Mouse (Mus musculus) liver, embryonic 12.5 days (tissue): Measurements from ENCODE around the gene Sorbs2. TPM values are rescaled to one million over a fixed set of nuclear protein-coding genes. Genes with fewer than 3 reads are reported as not detected.

Experiments
- ATAC-seq: fragments of 200-750 bp; cut with Nextera tagmentation; 2 replicates; pipeline ENCODE4 v1.8.0; 2017; ENCODE audit warnings: moderate number of reproducible peaks, mild to moderate bottlenecking, moderate library complexity
- H3K27ac ChIP-seq: fragments of 300-500 bp; sonication (generic); 2 replicates; pipeline ENCODE4 v1.5.1; 2016; ENCODE audit warnings: mild to moderate bottlenecking
- H3K27me3 ChIP-seq: fragments of 300-500 bp; sonication (generic); replicated peaks from 2 replicates; pipeline ENCODE4 v1.6.1; 2016; ENCODE audit warnings: mild to moderate bottlenecking, moderate library complexity
- H3K36me3 ChIP-seq: fragments of 300-500 bp; sonication (generic); 2 replicates; pipeline ENCODE4 v1.6.1; 2016; ENCODE audit warnings: mild to moderate bottlenecking, moderate library complexity
- H3K4me1 ChIP-seq: fragments of 300-500 bp; sonication (generic); 2 replicates; pipeline ENCODE4 v1.6.1; 2016
- H3K4me2 ChIP-seq: fragments of 300-500 bp; sonication (generic); 2 replicates; pipeline ENCODE4 v1.6.1; 2016; ENCODE audit warnings: mild to moderate bottlenecking, moderate library complexity
- H3K4me3 ChIP-seq: fragments of 300-500 bp; sonication (generic); 2 replicates; pipeline ENCODE4 v1.5.1; 2016; ENCODE audit warnings: mild to moderate bottlenecking, moderate library complexity
- H3K9ac ChIP-seq: fragments of 300-500 bp; sonication (generic); 2 replicates; pipeline ENCODE4 v1.6.1; 2016; ENCODE audit warnings: mild to moderate bottlenecking, moderate library complexity
- H3K9me3 ChIP-seq: fragments of 300-500 bp; sonication (generic); replicated peaks from 2 replicates; pipeline ENCODE4 v1.6.1; 2016; ENCODE audit warnings: mild to moderate bottlenecking, moderate library complexity
- WGBS: fragments of 180-500 bp; shearing (Covaris S2); methylation state at CpG from one replicate; pipeline ENCODE4 v1.1.7; 2016; ENCODE audit not compliant: insufficient replicate concordance; 5-methylcytosine and 5-hydroxymethylcytosine counted together
- polyA plus RNA-seq: library from polyadenylated mRNA; unstranded; fragments of >200 nt; fragmentation: Nextera tagmentation; extraction: Ambion mirVana; gene quantifications from 2 replicates; pipeline ENCODE4 v1.2.1, GENCODE M21; 2016

The Sorbs2 gene
- polyA plus RNA-seq, 1 experiment from 2014 or later = 3.6 TPM

DNA sequence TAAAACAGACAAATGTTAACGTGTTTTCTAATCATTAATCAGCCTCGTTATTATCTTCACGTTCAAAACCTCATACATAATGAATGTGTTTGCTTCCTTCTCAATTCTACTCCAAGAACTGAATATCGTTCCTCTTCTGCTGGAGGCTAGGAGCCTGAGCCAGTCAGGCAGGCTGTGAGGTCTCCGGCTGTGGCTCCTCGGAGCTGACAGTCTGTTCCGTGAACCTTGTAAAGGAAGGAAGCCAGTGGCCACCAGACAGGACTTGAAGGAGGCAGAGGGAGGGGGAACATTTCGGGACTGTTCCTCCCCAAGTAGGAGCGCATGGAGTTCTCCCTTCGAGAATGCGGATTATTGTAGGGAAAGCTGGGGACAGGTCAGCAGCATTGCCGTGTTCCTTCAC, 153.0 kb downstream of the Sorbs2 start:
- H3K36me3 ChIP-seq = no peaks in the 10 kb centered on the region
- WGBS = 39% methylated on average over 12 of the region's 12 CpGs
- ATAC-seq = no peak
- H3K27me3 ChIP-seq = no peaks in the 10 kb centered on the region
- H3K27ac ChIP-seq = no peak overlapping the region
- H3K4me3 ChIP-seq = no peak overlapping the region
- no peaks in the 10 kb centered on the region for H3K9me3 ChIP-seq
- no peak overlapping the region for H3K4me2 ChIP-seq
- no peak overlapping the region for H3K9ac ChIP-seq
- no peaks in the 10 kb centered on the region for H3K4me1 ChIP-seq

DNA sequence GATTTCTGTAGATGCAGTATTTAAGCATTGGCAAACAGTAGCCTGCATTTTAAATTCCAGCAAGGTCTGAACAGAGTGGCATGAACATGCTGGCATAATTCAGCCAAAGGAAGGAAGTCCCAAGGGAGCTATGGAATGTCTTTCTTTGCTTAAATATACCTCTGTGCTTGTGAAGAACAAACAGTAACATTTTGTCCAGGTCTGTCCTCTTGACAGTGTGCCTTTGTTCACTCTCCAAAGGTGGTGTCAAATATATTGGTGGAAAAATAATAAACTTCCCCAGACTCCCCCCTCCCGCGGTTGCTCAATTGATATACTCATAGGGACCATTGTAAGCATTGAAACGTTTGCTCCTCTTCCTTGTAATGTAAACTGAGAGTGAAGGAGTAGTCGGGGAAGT, 154.0 kb downstream of the Sorbs2 start:
- no peak overlapping the region for H3K27ac ChIP-seq
- ATAC-seq = no peak

DNA sequence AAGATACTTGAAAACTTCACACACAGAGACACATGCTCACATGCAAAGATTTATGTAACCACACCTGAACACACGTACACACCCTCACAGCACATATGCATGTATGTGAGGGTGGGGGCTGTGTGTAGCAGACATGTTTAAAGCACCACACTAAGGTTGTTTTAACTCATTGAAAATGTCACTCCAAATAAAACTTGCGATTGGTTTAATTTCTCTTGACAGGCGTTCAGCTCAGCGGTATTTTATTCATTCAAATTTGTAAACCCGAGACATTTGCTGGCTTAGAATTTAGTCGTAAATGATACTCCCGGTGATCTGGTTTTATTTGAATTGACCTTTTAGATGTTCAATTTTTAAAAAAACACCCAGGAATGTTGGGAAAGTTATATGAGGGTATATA, 158.6 kb downstream of the Sorbs2 start:
- Histone ChIP-seq H3K27me3 (no peaks in the 10 kb centered on the region), H3K9ac (no peak overlapping the region), H3K4me2 (no peak overlapping the region), H3K4me3 (no peak overlapping the region), H3K9me3 (no peaks in the 10 kb centered on the region), H3K4me1 (no peaks in the 10 kb centered on the region), H3K36me3 (no peaks in the 10 kb centered on the region), H3K27ac (no peak overlapping the region)
- ATAC-seq = no peak
- WGBS = 79% methylated on average over 7 of the region's 7 CpGs

More for the DNA sequence above, 154.0 kb downstream of the Sorbs2 start:
- Histone ChIP-seq H3K4me1 (no peaks in the 10 kb centered on the region), H3K36me3 (no peaks in the 10 kb centered on the region), H3K4me2 (no peak overlapping the region), H3K9ac (no peak overlapping the region), H3K4me3 (no peak overlapping the region), H3K27me3 (no peaks in the 10 kb centered on the region), H3K9me3 (no peaks in the 10 kb centered on the region)
- 64% methylated on average over 4 of the region's 4 CpGs for WGBS

DNA sequence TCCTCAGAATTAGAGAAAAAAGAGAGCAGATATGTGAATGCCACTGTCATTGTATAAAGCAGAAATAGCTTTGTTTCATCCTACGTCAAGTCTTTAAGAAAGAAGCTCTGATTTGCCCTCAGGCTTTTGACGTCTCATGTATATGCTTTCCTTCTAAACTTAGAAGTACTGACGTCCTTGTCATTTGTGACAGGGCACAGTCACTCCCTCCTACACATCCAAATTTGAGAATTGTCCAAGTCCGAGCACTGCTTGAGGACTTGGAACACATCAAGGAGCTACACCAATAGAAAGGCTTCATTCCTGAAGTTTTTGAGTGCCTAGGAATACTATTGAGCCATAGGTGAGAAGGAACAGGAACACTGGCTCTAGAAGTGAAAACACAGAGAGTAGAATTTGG, 165.6 kb downstream of the Sorbs2 start:
- no peak for ATAC-seq
- Histone ChIP-seq H3K4me1 (no peaks in the 10 kb centered on the region), H3K9ac (no peak overlapping the region), H3K36me3 (no peaks in the 10 kb centered on the region), H3K27me3 (no peaks in the 10 kb centered on the region), H3K4me3 (no peak overlapping the region), H3K9me3 (no peaks in the 10 kb centered on the region), H3K27ac (no peak overlapping the region), H3K4me2 (no peak overlapping the region)
- WGBS = 68% methylated on average over 4 of the region's 4 CpGs

DNA sequence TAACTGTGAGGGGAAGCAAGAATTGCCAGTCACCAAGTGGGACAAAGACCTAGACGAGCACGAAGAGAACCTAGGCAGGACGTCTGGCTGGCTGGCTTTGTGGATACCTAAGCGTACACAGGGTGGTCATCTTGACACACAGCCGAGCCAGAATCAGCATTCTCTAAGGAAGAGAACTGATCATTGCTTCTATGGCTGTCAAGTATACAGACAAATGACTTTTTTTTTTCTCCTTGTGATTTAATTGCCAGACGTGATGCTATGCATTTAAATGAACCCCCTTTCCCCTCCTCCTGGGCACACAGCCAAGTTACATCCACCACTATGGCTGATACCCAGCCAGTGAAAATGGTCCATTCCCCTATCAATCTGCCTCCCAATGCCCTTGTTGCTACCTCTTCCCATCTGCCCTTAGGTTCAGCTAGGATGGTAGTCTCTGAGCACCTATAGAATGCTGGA, 168.3 kb downstream of the Sorbs2 start:
- no peaks in the 10 kb centered on the region for H3K27me3 ChIP-seq
- no peaks in the 10 kb centered on the region for H3K36me3 ChIP-seq
- H3K4me2 ChIP-seq = no peak overlapping the region
- H3K4me1 ChIP-seq = no peaks in the 10 kb centered on the region
- no peak overlapping the region for H3K4me3 ChIP-seq
- no peak for ATAC-seq
- H3K9ac ChIP-seq = no peak overlapping the region
- 65% methylated on average over 6 of the region's 6 CpGs for WGBS
- H3K9me3 ChIP-seq = no peaks in the 10 kb centered on the region
- H3K27ac ChIP-seq = no peak overlapping the region

DNA sequence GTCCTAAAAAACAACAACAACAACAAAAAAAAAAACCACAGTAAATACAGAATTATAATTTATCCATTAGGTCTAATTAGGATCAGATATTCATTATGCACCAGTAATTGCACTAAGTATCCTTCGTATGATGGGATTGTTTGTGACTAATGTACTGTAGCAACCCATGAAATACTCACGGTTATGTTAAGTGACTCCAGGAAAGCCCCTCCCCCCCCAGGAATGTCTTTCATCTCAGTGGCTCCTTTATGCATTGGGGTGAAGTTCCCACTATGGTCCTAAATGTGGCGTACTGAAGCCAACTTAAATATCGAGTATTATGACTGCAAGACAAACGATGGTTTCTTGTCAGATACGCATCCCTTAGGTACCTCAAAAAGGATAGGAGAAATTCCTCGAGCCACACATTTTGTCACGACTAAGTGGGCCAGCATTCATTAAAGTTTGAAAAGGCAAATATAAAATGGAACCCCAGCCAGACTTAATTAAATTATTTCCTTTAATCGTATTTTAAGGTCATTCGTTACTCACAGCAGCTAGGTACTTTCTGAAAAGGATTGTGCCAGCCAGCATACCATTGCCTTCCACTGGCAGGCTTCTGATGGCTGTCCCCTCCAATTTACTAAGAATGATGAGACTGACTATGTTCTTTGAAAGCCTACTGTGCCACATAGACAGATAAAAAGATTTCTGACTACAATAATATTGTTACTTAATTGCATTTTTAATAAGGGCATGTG, 169.7 kb downstream of the Sorbs2 start:
- H3K4me3 ChIP-seq = no peak overlapping the region
- no peak for ATAC-seq
- no peak overlapping the region for H3K27ac ChIP-seq
- no peaks in the 10 kb centered on the region for H3K9me3 ChIP-seq
- H3K9ac ChIP-seq = no peak overlapping the region
- 64% methylated on average over 10 of the region's 10 CpGs for WGBS
- no peaks in the 10 kb centered on the region for H3K4me1 ChIP-seq
- no peaks in the 10 kb centered on the region for H3K27me3 ChIP-seq
- no peak overlapping the region for H3K4me2 ChIP-seq
- no peaks in the 10 kb centered on the region for H3K36me3 ChIP-seq

DNA sequence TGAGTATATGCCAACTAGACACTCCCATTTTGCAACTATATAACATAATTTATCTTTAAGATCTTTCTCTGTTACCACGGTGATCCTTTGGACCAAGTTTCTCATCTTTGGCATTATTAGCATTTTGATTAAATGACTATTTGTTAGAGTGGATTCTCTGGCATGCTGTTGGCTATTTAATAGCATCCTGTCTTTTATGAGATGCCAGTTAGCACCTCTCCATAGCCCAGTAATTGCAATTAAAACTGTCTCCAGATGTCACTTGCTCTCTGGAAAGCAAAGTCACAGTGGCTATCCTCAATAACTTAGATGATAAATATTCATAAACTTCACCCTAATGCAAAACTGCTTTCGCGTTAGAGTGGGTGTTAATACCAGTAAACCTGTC, 170.3 kb downstream of the Sorbs2 start:
- Histone ChIP-seq H3K4me1 (no peaks in the 10 kb centered on the region), H3K27ac (no peak overlapping the region), H3K9ac (no peak overlapping the region), H3K4me2 (no peak overlapping the region), H3K4me3 (no peak overlapping the region), H3K27me3 (no peaks in the 10 kb centered on the region), H3K9me3 (no peaks in the 10 kb centered on the region), H3K36me3 (no peaks in the 10 kb centered on the region)
- WGBS = 72% methylated on average over 3 of the region's 3 CpGs
- ATAC-seq = no peak

DNA sequence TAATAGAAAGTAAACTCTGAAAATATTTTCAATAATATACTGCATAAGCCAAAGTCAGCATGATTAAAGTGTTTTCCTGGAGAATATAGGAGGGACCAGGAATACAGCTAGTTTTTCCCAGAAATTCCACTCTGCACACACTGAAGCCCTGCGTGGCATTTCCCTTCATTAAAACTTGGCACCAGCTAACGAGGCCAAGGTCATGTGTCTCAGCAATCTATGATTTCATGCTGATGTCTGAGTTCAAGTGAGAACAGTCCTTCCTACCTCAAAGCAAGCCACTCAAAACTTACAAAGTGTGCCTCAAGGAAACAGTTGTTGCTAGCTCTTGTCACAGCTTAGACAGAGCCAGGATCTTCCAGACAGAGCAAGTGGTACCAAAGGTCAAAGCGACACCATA, 173.6 kb downstream of the Sorbs2 start:
- no peaks in the 10 kb centered on the region for H3K36me3 ChIP-seq
- WGBS = 61% methylated on average over 3 of the region's 3 CpGs
- no peak for ATAC-seq

DNA sequence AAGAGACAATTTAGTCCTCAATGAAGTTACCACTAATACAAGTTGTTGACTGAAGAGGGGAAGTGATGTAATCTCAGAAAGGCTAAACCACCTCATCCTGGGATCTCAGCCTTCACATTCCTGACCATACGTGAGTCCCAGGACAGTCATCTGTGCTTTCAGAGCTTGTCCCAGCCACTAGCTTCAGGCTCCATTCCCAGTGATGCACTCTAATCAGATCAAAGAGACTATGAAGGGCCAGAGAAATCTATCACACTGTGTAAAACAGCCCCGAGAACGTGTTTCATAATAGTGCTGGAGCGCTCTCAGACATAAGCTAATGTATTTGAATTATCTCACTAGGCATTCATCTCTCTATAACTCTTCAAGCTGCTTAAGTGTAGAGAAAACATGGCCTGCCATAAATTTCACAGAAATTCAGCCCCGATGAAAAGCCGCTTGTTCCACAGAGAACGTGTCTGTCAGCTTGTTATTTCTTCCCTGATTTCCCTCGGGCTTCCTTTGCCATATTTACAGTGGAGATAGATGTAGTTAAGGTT, 175.3 kb downstream of the Sorbs2 start:
- Histone ChIP-seq H3K27ac (no peak overlapping the region), H3K4me1 (no peaks in the 10 kb centered on the region), H3K4me3 (no peak overlapping the region), H3K36me3 (no peaks in the 10 kb centered on the region), H3K4me2 (no peak overlapping the region), H3K27me3 (no peaks in the 10 kb centered on the region), H3K9me3 (no peaks in the 10 kb centered on the region), H3K9ac (no peak overlapping the region)
- ATAC-seq = no peak
- WGBS = 72% methylated on average over 8 of the region's 8 CpGs

More for the DNA sequence above, 173.6 kb downstream of the Sorbs2 start:
- H3K4me1 ChIP-seq = no peaks in the 10 kb centered on the region
- no peak overlapping the region for H3K9ac ChIP-seq
- H3K27ac ChIP-seq = no peak overlapping the region
- H3K4me3 ChIP-seq = no peak overlapping the region
- H3K9me3 ChIP-seq = no peaks in the 10 kb centered on the region
- no peaks in the 10 kb centered on the region for H3K27me3 ChIP-seq
- H3K4me2 ChIP-seq = no peak overlapping the region

DNA sequence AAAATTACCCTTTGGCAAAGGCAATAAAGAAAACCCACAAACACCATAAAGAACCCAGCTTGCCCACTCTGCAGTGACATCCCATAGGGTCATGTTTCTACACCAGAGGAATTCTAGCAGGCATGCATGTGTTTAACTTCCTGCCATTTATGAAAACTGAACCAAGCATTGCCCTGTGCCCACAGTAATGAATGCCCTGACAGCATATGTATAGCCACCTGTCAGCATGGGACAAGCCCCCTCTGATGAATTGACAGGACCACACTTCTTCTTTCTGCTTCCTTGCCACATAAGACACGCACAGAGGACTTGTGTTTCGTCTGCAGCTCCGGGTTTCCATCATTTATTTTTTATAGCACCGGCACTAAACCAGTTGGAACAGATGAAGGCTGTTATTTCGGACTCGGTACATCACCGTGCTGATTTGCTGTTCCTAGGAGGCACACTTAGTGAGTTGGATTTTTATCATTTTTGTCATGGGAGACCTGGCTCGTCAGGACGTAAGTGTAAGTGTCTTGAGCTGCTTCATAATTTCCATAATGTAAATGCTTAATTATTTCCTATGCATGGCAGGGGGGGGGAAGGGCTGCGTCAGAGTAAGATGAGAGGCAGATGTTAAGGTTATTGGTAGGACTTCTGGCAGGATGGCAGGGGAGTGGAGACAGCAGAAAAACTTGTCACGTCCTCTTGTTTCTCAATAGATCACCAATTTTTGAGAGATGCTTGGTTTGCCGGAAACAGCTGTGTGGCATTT, 180.5 kb downstream of the Sorbs2 start:
- no peak for ATAC-seq
- 70% methylated on average over 12 of the region's 12 CpGs for WGBS
- Histone ChIP-seq H3K9me3 (no peaks in the 10 kb centered on the region), H3K4me2 (no peak overlapping the region), H3K36me3 (no peaks in the 10 kb centered on the region), H3K4me3 (no peak overlapping the region), H3K27me3 (no peaks in the 10 kb centered on the region), H3K27ac (no peak overlapping the region), H3K4me1 (no peaks in the 10 kb centered on the region), H3K9ac (no peak overlapping the region)

DNA sequence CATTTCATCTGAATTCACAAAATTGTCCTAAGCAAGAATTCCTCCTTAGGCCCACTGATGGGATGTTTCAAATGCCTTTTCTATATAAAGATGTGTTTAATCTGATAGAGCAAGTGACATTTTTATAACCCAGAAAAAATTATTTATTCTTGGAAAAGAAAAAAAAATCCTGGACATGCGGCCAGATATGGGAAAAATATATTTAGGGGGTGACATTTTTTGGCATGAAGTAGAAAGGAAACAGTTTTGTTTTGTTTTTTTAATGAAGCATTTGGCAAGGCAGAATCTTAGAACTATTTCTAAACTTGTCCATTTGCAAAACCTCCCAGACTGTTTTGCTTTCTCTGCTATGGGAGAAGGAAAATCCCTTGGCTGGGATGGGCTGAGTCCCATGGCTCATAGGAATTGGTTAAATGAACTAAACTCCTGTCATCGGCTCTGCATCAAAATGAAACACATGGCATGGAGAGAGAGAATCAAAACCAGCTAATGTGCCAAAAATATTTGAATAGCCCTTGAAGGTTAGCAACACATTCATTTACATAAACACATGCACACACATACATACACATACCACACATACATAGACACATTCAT, 182.1 kb downstream of the Sorbs2 start:
- ATAC-seq = no peak
- 69% methylated on average over 2 of the region's 2 CpGs for WGBS

DNA sequence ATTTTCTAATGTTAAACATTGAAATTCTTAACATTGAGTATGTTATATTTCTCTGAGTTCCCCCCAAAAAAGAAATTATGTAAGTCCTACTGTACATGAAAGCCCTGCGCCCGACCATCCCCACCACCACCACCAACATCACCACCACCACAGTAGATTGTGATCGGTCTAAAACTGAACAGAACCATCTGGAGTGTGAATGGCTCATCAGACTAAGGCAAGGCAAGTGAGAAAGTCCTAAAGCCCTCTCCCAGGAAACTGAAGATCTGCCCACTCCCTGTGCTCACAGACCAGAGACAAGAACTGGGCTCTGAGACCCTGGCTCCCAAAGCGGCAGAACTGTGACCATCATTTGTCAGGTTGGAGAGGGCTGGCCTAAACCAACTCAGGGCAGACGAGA, 192.5 kb downstream of the Sorbs2 start:
- Histone ChIP-seq H3K4me2 (no peak overlapping the region), H3K27ac (no peak overlapping the region), H3K27me3 (no peaks in the 10 kb centered on the region), H3K9ac (no peak overlapping the region), H3K9me3 (no peaks in the 10 kb centered on the region), H3K4me1 (no peaks in the 10 kb centered on the region), H3K36me3 (no peaks in the 10 kb centered on the region), H3K4me3 (no peak overlapping the region)
- WGBS = 71% methylated on average over 5 of the region's 5 CpGs
- no peak for ATAC-seq

More for the DNA sequence above, 182.1 kb downstream of the Sorbs2 start:
- Histone ChIP-seq H3K27me3 (no peaks in the 10 kb centered on the region), H3K4me2 (no peak overlapping the region), H3K27ac (no peak overlapping the region), H3K9ac (no peak overlapping the region), H3K4me3 (no peak overlapping the region), H3K4me1 (no peaks in the 10 kb centered on the region), H3K36me3 (no peaks in the 10 kb centered on the region), H3K9me3 (no peaks in the 10 kb centered on the region)
